ENCODE assay signal across 11 mouse cellular contexts in genomic region chr10:58368791-58369706, GRCm38 (mm10). TPM values are rescaled to one million over a fixed set of nuclear protein-coding genes. Genes with fewer than 3 reads are reported as not detected.
DNase-seq lines count a peak whose midpoint lies in the region; ATAC-seq and TF ChIP-seq lines count a peak whose summit lies in the region.
"Had no signal": no experiment of that assay in that cellular context is flagged by ENCODE, and none has a peak within 500 bp of the region (broad histone marks: within the 10 kb centered on the region; RNA-seq: fewer than 3 reads in every experiment).

No protein-coding gene starts in this region.

- peak; percentile 30 for ATAC-seq in liver, embryonic 12.5 days

- no peak for TF ChIP-seq EP300 in heart, adult 2 months (IDR thresholded peaks at IDR 0.05; ENCODE audit: insufficient read depth, low read depth, low read length)
- no peak for TF ChIP-seq EP300 in MEL (IDR thresholded peaks at IDR 0.05; ENCODE audit: low read depth in 1 of 2, low read length in 2 of 2)

- H3K27ac ChIP-seq in heart, adult 2 months, result no peak overlapping the region; the same call in 1 of the 2 replicates
- peak overlapping the region; percentile 66 for H3K27ac ChIP-seq in left cerebral cortex, adult 2 months
- H3K27ac ChIP-seq in MEL (ENCODE audit: control insufficient read depth, low read depth, low read length), result peak overlapping the region; percentile 79
- H3K27ac ChIP-seq in liver, embryonic 12.5 days, result peak overlapping the region; percentile 97

- TF ChIP-seq RAD21 in MEL (IDR thresholded peaks at IDR 0.05; ENCODE audit: low read depth, low read length), result no peak

- H3K9me3 ChIP-seq in MEL (replicated peaks; ENCODE audit: insufficient read depth, low read length), result no peaks in the 10 kb centered on the region
- H3K9me3 ChIP-seq in liver, embryonic 12.5 days (replicated peaks), result no peaks in the 10 kb centered on the region

- H3K4me2 ChIP-seq in liver, embryonic 12.5 days, result peak overlapping the region; percentile 76

- DNase-seq in heart, adult 2 months, result no peak
- no peak for DNase-seq in heart, postnatal 25 days (ENCODE audit: low spot score)
- no peak for DNase-seq in left cerebral cortex, adult 2 months (ENCODE audit: extremely low spot score in 1 of 2, low spot score in 2 of 2)
- DNase-seq in left cerebral cortex, adult 18-20 months (ENCODE audit: low spot score in 2 of 2), result no peak
- DNase-seq in MEL (ENCODE audit: low read depth, low spot score), result no peak
- DNase-seq in urinary bladder, postnatal 4 days (ENCODE audit: low spot score in 2 of 2), result no peak
- DNase-seq in embryo, embryonic 9.5 days (ENCODE audit: extremely low spot score), result no peak
- DNase-seq: adrenal gland, adult 2 months; cerebellum, adult 11-12 months; lung, postnatal 10 days had no signal

- H3K4me1 ChIP-seq in heart, adult 2 months (ENCODE audit: control insufficient read depth, insufficient read depth, low read length), result peaks cover 26% of the 10 kb centered on the region
- peaks cover 28 to 30% of the 10 kb centered on the region in 2 experiments for H3K4me1 ChIP-seq in MEL (ENCODE audit: control insufficient read depth in 1 of 2, insufficient read depth in 2 of 2, low read length in 2 of 2)
- peaks cover 94% of the 10 kb centered on the region for H3K4me1 ChIP-seq in liver, embryonic 12.5 days

- TF ChIP-seq POLR2A in heart, adult 2 months (IDR thresholded peaks at IDR 0.05; ENCODE audit: insufficient read depth, low read depth, low read length), result no peak
- TF ChIP-seq POLR2A in MEL (IDR thresholded peaks at IDR 0.05; ENCODE audit: control insufficient read depth in 1 of 2, insufficient read depth in 1 of 2, low read depth in 1 of 2, low read length in 2 of 2, poor library complexity in 1 of 2), result no peak

- H3K36me3 ChIP-seq in heart, adult 2 months (ENCODE audit: control insufficient read depth, insufficient read depth, low read length), result peaks cover 29% of the 10 kb centered on the region
- H3K36me3 ChIP-seq in MEL (ENCODE audit: control insufficient read depth in 1 of 2, insufficient read depth in 2 of 2, low read length in 2 of 2), result peaks cover 0 to 54% of the 10 kb centered on the region in 2 experiments; a peak in 2 of 4 replicates
- H3K36me3 ChIP-seq in liver, embryonic 12.5 days, result peaks cover 11% of the 10 kb centered on the region

- WGBS in heart, adult 2 months, result 75% methylated on average over 7 of the region's 7 CpGs
- WGBS in liver, embryonic 12.5 days (ENCODE audit: insufficient replicate concordance), result 70% methylated on average over 7 of the region's 7 CpGs

- intact Hi-C loops in heart, adult 2 months (cut with DNase I), result no loop called here
- intact Hi-C loops in heart, postnatal 25 days (cut with DNase I), result no loop called here
- intact Hi-C loops in left cerebral cortex, adult 2 months (cut with DNase I), result no loop called here

- peak; percentile 33 for TF ChIP-seq CTCF in heart, adult 2 months (IDR thresholded peaks at IDR 0.05)
- TF ChIP-seq CTCF in left cerebral cortex, adult 2 months (IDR thresholded peaks at IDR 0.05), result no peak; the same call in 1 of the 2 replicates
- no peak for TF ChIP-seq CTCF in MEL (IDR thresholded peaks at IDR 0.05 in 2 of 3, conservative IDR thresholded peaks at IDR 0.05 in 1 of 3; ENCODE audit: control insufficient read depth in 1 of 3, insufficient read depth in 1 of 3, low read depth in 2 of 3, low read length in 3 of 3, poor library complexity in 1 of 3, severe bottlenecking in 1 of 3)

- H3K9ac ChIP-seq in heart, adult 2 months (ENCODE audit: low read depth, low read length), result no peak overlapping the region
- H3K9ac ChIP-seq in MEL (ENCODE audit: control insufficient read depth, low read depth, low read length, poor library complexity, severe bottlenecking), result peak overlapping the region; percentile 35; the same call in 1 of the 2 replicates
- H3K9ac ChIP-seq in liver, embryonic 12.5 days, result peak overlapping the region; percentile 40; the same call in 1 of the 2 replicates

- no peaks in the 10 kb centered on the region for H3K27me3 ChIP-seq in heart, adult 2 months (ENCODE audit: control insufficient read depth, insufficient read depth, low read length)
- no peaks in the 10 kb centered on the region for H3K27me3 ChIP-seq in MEL (ENCODE audit: control insufficient read depth in 1 of 2, insufficient read depth in 2 of 2, low read length in 2 of 2)
- H3K27me3 ChIP-seq in liver, embryonic 12.5 days (replicated peaks), result no peaks in the 10 kb centered on the region

- no peak overlapping the region for H3K4me3 ChIP-seq in heart, adult 2 months
- H3K4me3 ChIP-seq in left cerebral cortex, adult 2 months, result no peak overlapping the region
- H3K4me3 ChIP-seq in MEL (ENCODE audit: control insufficient read depth in 1 of 2, insufficient read depth in 1 of 2, low read depth in 2 of 2, low read length in 2 of 2), result no peak overlapping the region
- peak overlapping the region; percentile 36 for H3K4me3 ChIP-seq in liver, embryonic 12.5 days

- H3K79me2 ChIP-seq in heart, adult 2 months (replicated peaks; ENCODE audit: control insufficient read depth, insufficient read depth, low read length), result peaks cover 6% of the 10 kb centered on the region
- H3K79me2 ChIP-seq in MEL (ENCODE audit: control insufficient read depth, insufficient read depth, low read length, poor library complexity), result peaks cover 12% of the 10 kb centered on the region

TF ChIP-seq in MEL, 35 proteins besides CTCF, POLR2A, EP300 and RAD21:
- TF ChIP-seq USF1 (IDR thresholded peaks at IDR 0.05; ENCODE audit: low read depth, low read length) (peak; percentile 36; the same call in 1 of the 2 replicates), HCFC1 (IDR thresholded peaks at IDR 0.05; ENCODE audit: low read depth, low read length) (no peak)
TF ChIP-seq in MEL: peak in this region for 1.

RNA-seq across cellular contexts. Expression of gene Lims1, which starts 45.8 kb away (rescaled TPM):
- total RNA-seq in heart, adult 2 months (2021), result 100 to 1,000 TPM; 144 to 155 TPM
- polyA plus RNA-seq in heart, adult 2 months (2012; rRNA removed), result 25.6 and 64.3 TPM in 2 replicates
- 100 to 1,000 TPM; 168 to 192 TPM for total RNA-seq in heart, postnatal 25 days (2021)
- 10 to 100 TPM; 22.4 to 22.8 TPM for total RNA-seq in left cerebral cortex, adult 2 months (2021)
- total RNA-seq in left cerebral cortex, adult 18-20 months (2021), result 10 to 100 TPM; 22.1 to 22.7 TPM
- 28.5 and 32.4 TPM in 2 replicates for total RNA-seq in MEL (2012; rRNA removed)
- 10 to 100 TPM in 1 of 2 experiments, not detected in 1; 24.9 TPM for polyA plus RNA-seq in MEL (2012; ENCODE audit: insufficient read depth in 1 of 2, insufficient read length in 2 of 2, low read depth in 1 of 2, low replicate concordance in 2 of 2, missing spikeins in 1 of 2)
- polyA plus RNA-seq in liver, embryonic 12.5 days (2016; fragmentation: Nextera tagmentation; extraction: Ambion mirVana), result 112 and 121 TPM in 2 replicates
